ENCODE assay signal across 9 mouse cellular contexts in genomic region chr6:115684851-115685646, GRCm38 (mm10). TPM values are rescaled to one million over a fixed set of nuclear protein-coding genes. Genes with fewer than 3 reads are reported as not detected.
DNase-seq lines count a peak whose midpoint lies in the region; ATAC-seq and TF ChIP-seq lines count a peak whose summit lies in the region.
"Had no signal": no experiment of that assay in that cellular context is flagged by ENCODE, and none has a peak within 500 bp of the region (broad histone marks: within the 10 kb centered on the region; RNA-seq: fewer than 3 reads in every experiment).

No protein-coding gene starts in this region.

- H3K79me2 ChIP-seq in myocyte (ENCODE audit: control insufficient read depth, insufficient read depth) = no peaks in the 10 kb centered on the region

- peak overlapping the region; percentile 19; the same call in 1 of the 2 replicates for H3K4me2 ChIP-seq in hindbrain, embryonic 14.5 days (replicated peaks)
- H3K4me2 ChIP-seq in hindbrain, embryonic 11.5 days (replicated peaks; ENCODE audit: low read depth, low read length) = no peak overlapping the region
- H3K4me2 ChIP-seq in embryonic facial prominence, embryonic 14.5 days (ENCODE audit: low read depth, low read length) = no peak overlapping the region
- peak overlapping the region; percentile 31 for H3K4me2 ChIP-seq in myocyte (ENCODE audit: low read depth)

- H3ac ChIP-seq in myocyte (ENCODE audit: control insufficient read depth, insufficient read length) = no peak overlapping the region

- no peak for TF ChIP-seq POLR2A in myocyte (IDR thresholded peaks at IDR 0.05; ENCODE audit: insufficient read length, low read depth)

- ATAC-seq in hindbrain, embryonic 14.5 days (ENCODE audit: low FRiP score) = no peak
- ATAC-seq in hindbrain, embryonic 11.5 days (ENCODE audit: low FRiP score) = no peak
- ATAC-seq in G1E (ENCODE audit: extremely low read depth, insufficient number of reproducible peaks, low FRiP score, poor library complexity, severe bottlenecking) = peak; percentile 22; the same call in 1 of the 2 replicates
- peak; percentile 82; the same call in 1 of the 2 replicates for ATAC-seq in embryonic facial prominence, embryonic 14.5 days (ENCODE audit: low read depth)
- ATAC-seq in erythroid progenitor cell, adult 5-6 weeks (replicated peaks; ENCODE audit: low FRiP score, poor library complexity, severe bottlenecking) = no peak
- ATAC-seq: forebrain, postnatal 0 days had no signal

- no peaks in the 10 kb centered on the region for H3K4me1 ChIP-seq in hindbrain, embryonic 14.5 days (replicated peaks; ENCODE audit: control insufficient read depth, insufficient read depth, low read length)
- no peaks in the 10 kb centered on the region for H3K4me1 ChIP-seq in hindbrain, embryonic 11.5 days (replicated peaks; ENCODE audit: control insufficient read depth, insufficient read depth, low read length)
- peaks cover 24% of the 10 kb centered on the region for H3K4me1 ChIP-seq in G1E (ENCODE audit: insufficient read depth, low read depth, low read length)
- no peaks in the 10 kb centered on the region for H3K4me1 ChIP-seq in embryonic facial prominence, embryonic 14.5 days (ENCODE audit: control insufficient read depth, insufficient read depth, low read length)

- 55% methylated on average over 11 of the region's 11 CpGs for WGBS in hindbrain, embryonic 14.5 days
- WGBS in hindbrain, embryonic 11.5 days = 65% methylated on average over 11 of the region's 11 CpGs
- 58% methylated on average over 11 of the region's 11 CpGs for WGBS in embryonic facial prominence, embryonic 14.5 days

- no peak for DNase-seq in hindbrain, embryonic 14.5 days (ENCODE audit: low spot score)
- DNase-seq in hindbrain, embryonic 11.5 days (ENCODE audit: low spot score) = no peak
- no peak for DNase-seq in G1E (ENCODE audit: low spot score)
- peak; percentile 65 for DNase-seq in embryonic facial prominence, embryonic 14.5 days (ENCODE audit: low spot score)
- DNase-seq in spleen, postnatal 36 days (ENCODE audit: low spot score in 2 of 2) = no peak
- no peak for DNase-seq in spleen, postnatal 14 days (ENCODE audit: low spot score in 2 of 2)
- DNase-seq: forebrain, postnatal 0 days had no signal

- H3K27ac ChIP-seq in hindbrain, embryonic 14.5 days = no peak overlapping the region
- H3K27ac ChIP-seq in hindbrain, embryonic 11.5 days (ENCODE audit: low read depth, low read length) = no peak overlapping the region
- H3K27ac ChIP-seq in embryonic facial prominence, embryonic 14.5 days (replicated peaks; ENCODE audit: low read depth, low read length) = no peak overlapping the region

- H3K36me3 ChIP-seq in hindbrain, embryonic 14.5 days (replicated peaks; ENCODE audit: control insufficient read depth, insufficient read depth) = no peaks in the 10 kb centered on the region
- no peaks in the 10 kb centered on the region for H3K36me3 ChIP-seq in hindbrain, embryonic 11.5 days (ENCODE audit: control insufficient read depth, insufficient read depth, low read length)
- H3K36me3 ChIP-seq in G1E (replicated peaks) = no peaks in the 10 kb centered on the region
- H3K36me3 ChIP-seq in embryonic facial prominence, embryonic 14.5 days (ENCODE audit: control insufficient read depth, insufficient read depth, low read length) = no peaks in the 10 kb centered on the region
- H3K36me3 ChIP-seq in myocyte (ENCODE audit: control insufficient read depth, insufficient read depth) = no peaks in the 10 kb centered on the region

- no peak overlapping the region for H3K9ac ChIP-seq in hindbrain, embryonic 14.5 days
- no peak overlapping the region for H3K9ac ChIP-seq in hindbrain, embryonic 11.5 days (ENCODE audit: low read depth, low read length)
- no peak overlapping the region for H3K9ac ChIP-seq in embryonic facial prominence, embryonic 14.5 days (ENCODE audit: low read depth, low read length)
- H3K9ac ChIP-seq: forebrain, postnatal 0 days had no signal

- no peak for TF ChIP-seq CTCF in G1E (IDR thresholded peaks at IDR 0.05; ENCODE audit: low read depth, low read length)

- H3K4me3 ChIP-seq in hindbrain, embryonic 14.5 days (replicated peaks; ENCODE audit: low read length) = no peak overlapping the region
- H3K4me3 ChIP-seq in hindbrain, embryonic 11.5 days (ENCODE audit: low read depth, low read length) = no peak overlapping the region
- H3K4me3 ChIP-seq in G1E (ENCODE audit: low read depth, low read length) (peak overlapping the region; percentile 61; the same call in 1 of the 2 replicates), myocyte (no peak overlapping the region)
- H3K4me3 ChIP-seq in embryonic facial prominence, embryonic 14.5 days (ENCODE audit: low read depth, low read length) = no peak overlapping the region

- H3K27me3 ChIP-seq in hindbrain, embryonic 14.5 days (ENCODE audit: control insufficient read depth, insufficient read depth, low read length) = no peaks in the 10 kb centered on the region
- H3K27me3 ChIP-seq in hindbrain, embryonic 11.5 days (ENCODE audit: control insufficient read depth, insufficient read depth, low read length) = no peaks in the 10 kb centered on the region
- H3K27me3 ChIP-seq in G1E (ENCODE audit: insufficient read depth, low read length) = no peaks in the 10 kb centered on the region
- no peaks in the 10 kb centered on the region for H3K27me3 ChIP-seq in embryonic facial prominence, embryonic 14.5 days (replicated peaks; ENCODE audit: control insufficient read depth, insufficient read depth, low read length)
- no peaks in the 10 kb centered on the region for H3K27me3 ChIP-seq in myocyte (ENCODE audit: control insufficient read depth, insufficient read depth, insufficient read length)

- H3K9me3 ChIP-seq in hindbrain, embryonic 14.5 days (ENCODE audit: control insufficient read depth, low read length) = peaks cover 3% of the 10 kb centered on the region; the same call in 1 of the 2 replicates
- no peaks in the 10 kb centered on the region for H3K9me3 ChIP-seq in hindbrain, embryonic 11.5 days (ENCODE audit: control insufficient read depth, low read length)
- H3K9me3 ChIP-seq in G1E (replicated peaks) = 0 out of 2 replicates have a peak, but pooled peaks cover 2% of the 10 kb centered on the region
- no peaks in the 10 kb centered on the region for H3K9me3 ChIP-seq in embryonic facial prominence, embryonic 14.5 days (ENCODE audit: control insufficient read depth, low read length)

TF ChIP-seq in myocyte, 11 proteins besides CTCF, POLR2A, EP300 and RAD21:
- no peak for TF ChIP-seq REST (IDR thresholded peaks at IDR 0.05; ENCODE audit: insufficient read depth, insufficient read length)

RNA-seq across cellular contexts. Expression of gene Raf1, which starts 8.6 kb away (rescaled TPM):
- polyA plus RNA-seq in hindbrain, embryonic 14.5 days (2014; fragmentation: Nextera tagmentation; extraction: Ambion mirVana) = 157 and 159 TPM in 2 replicates
- 148 and 157 TPM in 2 replicates for polyA plus RNA-seq in hindbrain, embryonic 11.5 days (2014; fragmentation: Nextera tagmentation; extraction: Ambion mirVana)
- 75.5 and 78.1 TPM in 2 replicates for total RNA-seq in G1E (2014; fragmentation: Nextera tagmentation)
- total RNA-seq in G1E (2017) = 53.0 and 56.9 TPM in 2 replicates
- 14.6 and 20.9 TPM in 2 replicates for polyA plus RNA-seq in G1E (2012)
- 98.6 and 112 TPM in 2 replicates for polyA plus RNA-seq in embryonic facial prominence, embryonic 14.5 days (2014; fragmentation: Nextera tagmentation; extraction: Ambion mirVana)
- 81.2 TPM for polyA plus RNA-seq in myocyte (2012; fragmentation: generic; extraction: Trizol)
- 84.0 and 100 TPM in 2 replicates for total RNA-seq in erythroid progenitor cell, adult 5-6 weeks (2015; ENCODE audit: low replicate concordance)
- total RNA-seq in erythroid progenitor cell, adult 5-6 weeks (2017; ENCODE audit: low replicate concordance) = 21.3 and 46.2 TPM in 2 replicates

Comparison
In these comparisons a context has a peak if more than half of its experiments do, and no peak if none do; other contexts are left out.
1. H3K4me2 ChIP-seq: peak in hindbrain, embryonic 14.5 days (single experiment) and myocyte (single experiment); none in hindbrain, embryonic 11.5 days (single experiment) and embryonic facial prominence, embryonic 14.5 days (single experiment).
2. ATAC-seq: peak in G1E (single experiment) and embryonic facial prominence, embryonic 14.5 days (single experiment); none in hindbrain, embryonic 14.5 days (single experiment), hindbrain, embryonic 11.5 days (single experiment) and erythroid progenitor cell, adult 5-6 weeks (single experiment).